Mouse (Mus musculus): ENCODE data around the gene Zfp449.

Zfp449 gene

GRCm38 (mm10) chrX:56346176-56346931 is at the start of gene Zfp449:
TSS of gene Zfp449 (plus strand) at chrX:56346400.
- DNase-seq, result peak; percentile 67

DNA sequence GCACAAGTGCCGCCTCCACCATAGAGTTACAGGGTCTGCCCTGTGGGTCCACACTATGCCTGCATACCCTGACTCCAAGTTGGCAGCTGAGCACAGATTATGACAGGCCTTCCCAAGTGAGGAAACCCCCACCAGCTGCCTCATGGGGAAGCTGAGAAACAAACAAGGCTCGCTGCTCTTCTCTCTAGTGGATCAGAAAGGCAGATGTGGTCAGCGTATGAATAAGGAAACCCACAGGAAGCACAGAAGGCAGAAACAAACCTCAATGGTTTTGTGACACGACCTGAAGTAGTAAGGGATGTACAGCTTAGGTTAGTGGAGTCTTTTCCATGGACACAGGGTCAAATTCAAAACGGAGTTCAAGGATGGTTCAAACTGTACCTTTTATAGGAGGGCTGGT is 38.6 kb upstream of the Zfp449 start:
- DNase-seq, result no peak

- no peak for DNase-seq
Measured at GRCm38 (mm10) chrX:56312813-56313212, 33.4 kb upstream of the Zfp449 start.

GRCm38 (mm10) chrX:56322096-56322495 is 24.1 kb upstream of the Zfp449 start:
- no peak for DNase-seq

GRCm38 (mm10) chrX:56322731-56323130 is 23.5 kb upstream of the Zfp449 start:
- no peak for DNase-seq

DNA sequence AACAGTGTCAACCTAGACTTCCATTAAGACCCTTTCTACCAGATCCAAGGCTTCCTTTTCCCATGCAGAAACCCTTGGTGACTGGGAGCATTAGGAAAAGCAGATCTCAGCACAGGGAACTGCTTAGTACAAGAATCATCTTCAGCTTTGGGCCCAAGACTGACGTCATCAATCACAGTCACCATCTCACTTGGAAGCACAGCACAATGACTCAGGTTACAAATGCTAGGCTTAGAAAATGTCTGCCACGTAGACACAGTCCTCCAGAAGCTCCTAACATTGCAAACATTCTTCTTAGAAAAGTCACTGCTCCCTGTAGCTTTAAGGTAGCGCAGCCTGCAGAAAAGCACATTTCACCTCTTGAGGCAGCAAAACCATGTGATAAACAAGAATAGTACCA is 14.2 kb upstream of the Zfp449 start:
- no peak for DNase-seq

DNA sequence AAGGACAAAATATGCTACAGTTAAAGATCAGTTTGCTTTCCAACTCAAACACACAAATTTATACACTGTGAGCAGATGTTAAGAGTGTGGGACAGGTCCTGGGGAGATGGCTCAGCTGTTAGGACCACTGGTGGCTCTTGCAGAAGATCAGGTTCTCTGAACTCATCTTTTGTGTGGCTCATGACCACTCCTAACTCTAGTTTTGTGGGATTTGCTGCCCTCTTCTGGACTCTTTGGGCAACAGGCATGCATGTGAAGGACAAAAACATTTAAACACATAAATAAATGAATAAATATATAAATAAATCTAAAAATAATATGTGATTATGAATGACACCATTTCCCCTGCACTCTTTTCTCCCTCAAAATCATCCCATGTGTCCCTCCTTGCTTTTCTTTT is 5.9 kb upstream of the Zfp449 start:
- peak; percentile 38 for DNase-seq

- DNase-seq, result peak; percentile 2
Measured at GRCm38 (mm10) chrX:56342921-56343320, 3.3 kb upstream of the Zfp449 start.

- DNase-seq, result peak; percentile 48
Measured at GRCm38 (mm10) chrX:56346932-56347253, 693 bp downstream of the Zfp449 start.

DNA sequence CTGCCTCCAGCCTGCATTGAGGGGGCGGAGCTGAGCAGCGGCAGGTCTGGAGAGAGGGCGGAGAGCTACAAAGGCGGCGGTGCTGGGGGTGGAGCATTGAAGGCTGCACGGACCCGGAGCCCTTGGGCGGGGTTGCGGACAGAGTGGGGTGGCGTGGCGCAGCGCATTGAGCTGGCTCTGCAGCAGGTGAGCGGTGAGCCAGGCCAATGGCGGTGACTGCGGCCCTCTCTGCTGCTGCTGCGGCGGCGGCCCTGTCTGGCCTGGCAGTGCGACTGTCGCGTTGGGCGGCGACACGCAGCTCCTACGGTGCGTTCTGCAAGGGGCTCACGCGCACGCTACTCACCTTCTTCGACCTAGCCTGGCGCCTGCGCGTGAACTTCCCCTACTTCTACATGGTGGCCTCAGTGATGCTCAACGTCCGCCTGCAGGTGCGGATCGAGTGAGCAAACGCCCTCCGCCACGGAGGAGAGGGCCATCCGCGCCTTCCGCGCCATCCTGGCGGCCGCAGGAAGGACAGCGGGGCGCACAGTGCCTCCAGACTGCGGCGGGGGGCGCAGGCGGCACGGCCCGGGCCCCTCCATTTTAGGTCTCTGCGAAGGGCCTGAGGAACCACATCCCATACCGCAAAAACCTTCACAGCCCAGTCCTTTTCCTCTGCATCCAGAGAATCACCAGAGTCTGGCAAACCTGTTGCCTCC is 28.4 kb downstream of the Zfp449 start, which contains the start of gene Smim10l2a:
TSS of gene Smim10l2a (plus strand) at position 156 of the 698 bp plus-strand sequence.
- DNase-seq, result peak; percentile 73

GRCm38 (mm10) chrX:56380852-56381251 is 34.7 kb downstream of the Zfp449 start:
- no peak for DNase-seq

DNA sequence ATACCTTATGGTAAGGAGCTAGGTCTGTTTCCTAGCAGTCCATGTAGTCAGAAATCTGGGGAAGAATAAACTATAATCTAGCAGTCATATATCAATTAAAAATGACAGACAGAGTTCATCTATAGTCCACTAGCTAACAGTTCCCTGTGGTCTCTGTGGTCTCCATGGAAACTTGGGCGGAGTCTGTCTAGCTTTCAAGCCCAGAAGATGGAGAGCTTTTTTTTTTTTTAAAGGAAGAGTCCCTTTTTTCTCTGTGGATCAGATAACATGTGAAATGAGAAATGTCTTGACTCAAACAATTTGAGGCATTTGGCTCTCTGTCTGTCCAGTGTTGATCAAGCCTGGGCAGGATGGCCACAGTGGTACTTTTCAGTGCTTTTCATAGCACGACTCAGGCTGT is 37.9 kb downstream of the Zfp449 start:
- no peak for DNase-seq

- DNase-seq, result no peak
Measured at GRCm38 (mm10) chrX:56404646-56405045, 58.4 kb downstream of the Zfp449 start.

- DNase-seq, result no peak
Measured at GRCm38 (mm10) chrX:56405482-56405881, 59.3 kb downstream of the Zfp449 start.

GRCm38 (mm10) chrX:56406128-56406527 is 59.9 kb downstream of the Zfp449 start:
- DNase-seq, result no peak

Data from kidney, adult 9 months (tissue).